Mouse (Mus musculus) MEL (cell line): ENCODE measurements around the gene Gm20388. TPM values are rescaled to one million over a fixed set of nuclear protein-coding genes. Genes with fewer than 3 reads are reported as not detected.

Experiments used
- DNase-seq: peaks from one replicate; pipeline ENCODE4 v3.0.0; 2011; ENCODE audit warnings: low read depth, low spot score
- H3K27ac ChIP-seq: 2 replicates; pipeline ENCODE4 v1.5.1; 2012; ENCODE audit warnings: low read depth, mild to moderate bottlenecking, control low read depth, low read length, moderate library complexity; ENCODE audit not compliant: control insufficient read depth
- H3K27me3 ChIP-seq, 2 experiments: fragments of 150-350 bp in 1 of 2; sonication (generic) in 1 of 2; 2 replicates each; pipeline ENCODE4 v1.6.1; 2012; ENCODE audit warnings: low read length in 2 of 2, mild to moderate bottlenecking in 2 of 2, improper control_type of control experiment in 1 of 2, moderate library complexity in 1 of 2; ENCODE audit not compliant: insufficient read depth in 2 of 2, control insufficient read depth in 1 of 2
- H3K36me3 ChIP-seq, 2 experiments: 2 replicates each; pipeline ENCODE4 v1.6.1; 2012 to 2014; ENCODE audit warnings: low read length in 2 of 2, improper control_type of control experiment in 1 of 2, inconsistent platforms in 1 of 2, mild to moderate bottlenecking in 1 of 2; ENCODE audit not compliant: insufficient read depth in 2 of 2, control insufficient read depth in 1 of 2
- H3K4me1 ChIP-seq, 2 experiments: fragments of 150-350 bp in 1 of 2; sonication (generic) in 1 of 2; 2 replicates each; pipeline ENCODE4 v1.6.1; 2012; ENCODE audit warnings: low read length in 2 of 2, improper control_type of control experiment in 1 of 2, mild to moderate bottlenecking in 1 of 2; ENCODE audit not compliant: insufficient read depth in 2 of 2, control insufficient read depth in 1 of 2
- H3K4me3 ChIP-seq, 2 experiments: fragments of 150-350 bp in 1 of 2; sonication (generic) in 1 of 2; 2 replicates each; pipeline ENCODE4 v1.5.1; 2012; ENCODE audit warnings: low read depth in 2 of 2, low read length in 2 of 2, mild to moderate bottlenecking in 2 of 2, moderate library complexity in 2 of 2, control low read depth in 1 of 2, improper control_type of control experiment in 1 of 2; ENCODE audit not compliant: control insufficient read depth in 1 of 2, insufficient read depth in 1 of 2
- H3K79me2 ChIP-seq: 2 replicates; pipeline ENCODE4 v1.6.1; 2012; ENCODE audit warnings: mild to moderate bottlenecking, low read length, moderate library complexity; ENCODE audit not compliant: control insufficient read depth, poor library complexity, insufficient read depth
- H3K9ac ChIP-seq: 2 replicates; pipeline ENCODE4 v1.6.1; 2012; ENCODE audit warnings: low read depth, mild to moderate bottlenecking, control low read depth, low read length, moderate library complexity; ENCODE audit not compliant: control insufficient read depth, poor library complexity, severe bottlenecking
- H3K9me3 ChIP-seq: fragments of 150-350 bp; sonication (generic); replicated peaks from 2 replicates; pipeline ENCODE4 v1.6.1; 2012; ENCODE audit warnings: mild to moderate bottlenecking, low read length, improper control_type of control experiment, moderate library complexity; ENCODE audit not compliant: insufficient read depth
- BHLHE40 ChIP-seq: IDR thresholded peaks from 2 replicates; pipeline ENCODE4 v1.6.1; 2012; ENCODE audit warnings: low read depth, mild to moderate bottlenecking, inconsistent platforms, low read length, improper control_type of control experiment, borderline replicate concordance
- CHD1 ChIP-seq: IDR thresholded peaks from 2 replicates; pipeline ENCODE4 v1.6.1; 2012; ENCODE audit warnings: low read depth, mild to moderate bottlenecking, inconsistent platforms, low read length, improper control_type of control experiment
- E2F4 ChIP-seq: IDR thresholded peaks from 2 replicates; pipeline ENCODE4 v1.6.1; 2011; ENCODE audit warnings: low read depth, low read length, improper control_type of control experiment, borderline replicate concordance
- GABPA ChIP-seq: IDR thresholded peaks from 2 replicates; pipeline ENCODE4 v1.6.1; 2012; ENCODE audit warnings: low read depth, mild to moderate bottlenecking, inconsistent platforms, low read length, improper control_type of control experiment, moderate library complexity
- HCFC1 ChIP-seq: IDR thresholded peaks from 2 replicates; pipeline ENCODE4 v1.6.1; 2012; ENCODE audit warnings: low read depth, mild to moderate bottlenecking, inconsistent platforms, low read length, improper control_type of control experiment, moderate library complexity
- JUND ChIP-seq: IDR thresholded peaks from 2 replicates; pipeline ENCODE4 v1.6.1; 2011; ENCODE audit warnings: low read depth, mild to moderate bottlenecking, improper control_type of control experiment, low read length
- KAT2A ChIP-seq: conservative IDR thresholded peaks from 2 replicates; pipeline ENCODE4 v1.6.1; 2012; ENCODE audit warnings: low read depth, low read length, improper control_type of control experiment, inconsistent platforms
- MAZ ChIP-seq: IDR thresholded peaks from 2 replicates; pipeline ENCODE4 v1.6.1; 2012; ENCODE audit warnings: low read depth, mild to moderate bottlenecking, inconsistent platforms, low read length, improper control_type of control experiment
- MEF2A ChIP-seq: IDR thresholded peaks from 2 replicates; pipeline ENCODE4 v1.6.1; 2014; ENCODE audit warnings: low read depth, mild to moderate bottlenecking, inconsistent platforms, low read length, improper control_type of control experiment; ENCODE audit not compliant: poor library complexity, insufficient replicate concordance, severe bottlenecking; ENCODE audit errors: extremely low read depth
- POLR2A ChIP-seq, 2 experiments: IDR thresholded peaks; 2 replicates each; pipeline ENCODE4 v1.6.1; 2011 to 2012; ENCODE audit warnings: low read length in 2 of 2, mild to moderate bottlenecking in 2 of 2, control low read depth in 1 of 2, improper control_type of control experiment in 1 of 2, low read depth in 1 of 2, moderate library complexity in 1 of 2; ENCODE audit not compliant: control insufficient read depth in 1 of 2, insufficient read depth in 1 of 2, poor library complexity in 1 of 2
- POLR2AphosphoS5 ChIP-seq: IDR thresholded peaks from 2 replicates; pipeline ENCODE4 v1.6.1; 2012; ENCODE audit warnings: low read depth, borderline replicate concordance, mild to moderate bottlenecking, inconsistent platforms, low read length, moderate library complexity, mixed read lengths
- RAD21 ChIP-seq: IDR thresholded peaks from 2 replicates; pipeline ENCODE4 v1.6.1; 2011; ENCODE audit warnings: mild to moderate bottlenecking, low read depth, low read length, improper control_type of control experiment
- SMC3 ChIP-seq: IDR thresholded peaks from 2 replicates; pipeline ENCODE4 v1.6.1; 2011; ENCODE audit warnings: low read depth, low read length, improper control_type of control experiment
- TAL1 ChIP-seq: IDR thresholded peaks from 2 replicates; pipeline ENCODE4 v1.6.1; 2012; ENCODE audit warnings: mild to moderate bottlenecking, inconsistent platforms, low read length, moderate library complexity, mixed read lengths
- TCF12 ChIP-seq: IDR thresholded peaks from 2 replicates; pipeline ENCODE4 v1.6.1; 2014; ENCODE audit warnings: low read depth, mild to moderate bottlenecking, inconsistent platforms, low read length, improper control_type of control experiment, moderate library complexity
- UBTF ChIP-seq: IDR thresholded peaks from 2 replicates; pipeline ENCODE4 v1.6.1; 2012; ENCODE audit warnings: low read depth, mild to moderate bottlenecking, inconsistent platforms, low read length, improper control_type of control experiment, moderate library complexity, borderline replicate concordance; ENCODE audit not compliant: insufficient read depth
- USF1 ChIP-seq: IDR thresholded peaks from 2 replicates; pipeline ENCODE4 v1.6.1; 2014; ENCODE audit warnings: low read depth, mild to moderate bottlenecking, inconsistent platforms, low read length, improper control_type of control experiment, moderate library complexity
- USF2 ChIP-seq, 2 experiments: IDR thresholded peaks; 2 replicates each; pipeline ENCODE4 v1.6.1; 2011 to 2012; ENCODE audit warnings: improper control_type of control experiment in 2 of 2, low read length in 2 of 2, borderline replicate concordance in 1 of 2, inconsistent platforms in 1 of 2, low read depth in 1 of 2, mild to moderate bottlenecking in 1 of 2; ENCODE audit not compliant: insufficient read depth in 1 of 2
- ZC3H11A ChIP-seq: IDR thresholded peaks from 2 replicates; pipeline ENCODE4 v1.6.1; 2012; ENCODE audit warnings: low read depth, mild to moderate bottlenecking, inconsistent platforms, low read length, improper control_type of control experiment
- ZKSCAN1 ChIP-seq: IDR thresholded peaks from 2 replicates; pipeline ENCODE4 v1.6.1; 2012; ENCODE audit warnings: low read depth, mild to moderate bottlenecking, inconsistent platforms, low read length, improper control_type of control experiment, moderate library complexity
- polyA plus RNA-seq, 2 experiments: library from polyadenylated mRNA; stranded (reverse) in 1 of 2; unstranded in 1 of 2; fragments of >175 nt in 1 of 2; fragments of >200 nt in 1 of 2; gene quantifications; 2 replicates each; pipeline versions ENCODE4 v1.2.1 to v1.2.4; 2012; ENCODE audit warnings: low replicate concordance in 2 of 2, low read depth in 1 of 2; ENCODE audit not compliant: insufficient read length in 2 of 2, insufficient read depth in 1 of 2, missing spikeins in 1 of 2
- total RNA-seq: library from RNA; depleted of rRNA; stranded (reverse); fragments of 300-350 nt; gene quantifications from 2 replicates; pipeline ENCODE4 v1.2.3, GENCODE M21; 2012

Gene Gm20388
- total and polyA plus RNA-seq, 3 experiments: 11.1 to 17.8 TPM; not detected in 1

DNA sequence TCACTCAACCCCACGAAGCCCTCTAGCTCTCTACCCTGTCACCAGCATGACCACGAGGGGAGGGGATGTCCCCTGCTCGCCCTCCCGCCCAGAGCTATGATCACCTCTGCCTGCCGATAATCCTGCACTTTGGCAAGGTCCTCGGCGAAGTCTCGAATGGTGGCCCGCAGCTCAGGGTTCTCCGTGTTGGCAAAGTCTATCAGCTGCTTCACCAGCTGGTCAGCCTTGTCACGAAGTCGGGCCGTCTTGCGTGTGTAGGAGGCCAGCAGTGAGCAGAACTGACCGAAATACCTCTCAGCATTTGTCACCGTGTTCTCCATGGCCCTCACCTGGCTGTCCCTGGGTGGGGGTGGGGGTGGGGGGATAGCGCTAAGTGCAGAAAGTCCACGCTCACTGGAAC lies 264.0 kb downstream of the Gm20388 start:
- TF ChIP-seq HCFC1 (no peak), POLR2AphosphoS5 (no peak), E2F4 (no peak), POLR2A (IDR thresholded peaks at IDR 0.05; ENCODE audit: control insufficient read depth in 1 of 2, insufficient read depth in 1 of 2, low read depth in 1 of 2, low read length in 2 of 2, poor library complexity in 1 of 2) (no peak), SMC3 (no peak), RAD21 (no peak), BHLHE40 (no peak), USF2 (IDR thresholded peaks at IDR 0.05; ENCODE audit: borderline replicate concordance in 1 of 2, insufficient read depth in 1 of 2, low read depth in 1 of 2, low read length in 2 of 2) (no peak), USF1 (no peak), GABPA (no peak), CHD1 (no peak), TCF12 (no peak), KAT2A (no peak), ZKSCAN1 (no peak), MEF2A (no peak), TAL1 (no peak)
- Histone ChIP-seq H3K9ac (no peak overlapping the region), H3K27ac (no peak overlapping the region), H3K79me2 (no peaks in the 10 kb centered on the region), H3K36me3 (no peaks in the 10 kb centered on the region), H3K9me3 (no peaks in the 10 kb centered on the region), H3K27me3 (no peaks in the 10 kb centered on the region), H3K4me1 (no peaks in the 10 kb centered on the region), H3K4me3 (no peak overlapping the region)
- DNase-seq: no peak

DNA sequence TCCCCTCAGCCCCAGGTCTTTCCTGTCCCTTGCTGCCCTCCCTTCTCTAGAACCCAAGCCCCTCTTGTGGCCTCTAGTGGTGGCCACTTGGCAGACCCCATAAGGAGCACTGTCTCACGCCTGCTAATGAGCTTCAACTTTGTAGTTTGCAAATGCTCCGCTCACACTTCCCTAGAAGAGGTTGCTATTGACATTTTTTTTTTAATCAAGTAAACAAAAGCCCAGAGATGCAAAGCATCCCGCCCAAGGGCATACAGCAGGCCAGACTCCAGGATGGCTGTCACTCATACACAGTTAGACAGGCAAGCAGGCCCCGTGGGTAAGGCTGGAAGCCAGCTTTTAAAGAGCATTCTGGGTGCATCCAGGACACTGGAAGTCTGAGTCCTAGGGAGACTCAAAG lies 266.0 kb downstream of the Gm20388 start:
- H3K36me3 ChIP-seq: no peaks in the 10 kb centered on the region
- DNase-seq: no peak
- H3K9ac ChIP-seq: no peak overlapping the region
- H3K79me2 ChIP-seq: no peaks in the 10 kb centered on the region
- no peaks in the 10 kb centered on the region for H3K27me3 ChIP-seq
- H3K4me3 ChIP-seq: no peak overlapping the region
- H3K9me3 ChIP-seq: no peaks in the 10 kb centered on the region
- H3K4me1 ChIP-seq: no peaks in the 10 kb centered on the region
- TF ChIP-seq ZC3H11A (no peak), UBTF (no peak), JUND (no peak), MAZ (no peak)
- H3K27ac ChIP-seq: no peak overlapping the region
